Mouse (Mus musculus) stomach, postnatal 0 days (tissue): ENCODE results near the gene Gm960. TPM values are rescaled to one million over a fixed set of nuclear protein-coding genes. Genes with fewer than 3 reads are reported as not detected.
A peak's percentile ranks its signal among the peaks of the same experiment; 100 is the strongest.

ENCODE experiments used
- ATAC-seq: fragments of 200-750 bp; cut with Nextera tagmentation; 2 replicates; pipeline ENCODE4 v1.8.0; 2017; ENCODE audit not compliant: low FRiP score, low TSS enrichment
- DNase-seq: peaks from one replicate; pipeline ENCODE4 v3.0.0-alpha.2; 2016; ENCODE audit warnings: low spot score
- H3K27ac ChIP-seq: fragments of 300-500 bp; sonication (generic); replicated peaks from 2 replicates; pipeline ENCODE4 v1.5.1; 2014; ENCODE audit warnings: mild to moderate bottlenecking, control low read depth
- H3K27me3 ChIP-seq: fragments of 300-500 bp; sonication (generic); 2 replicates; pipeline ENCODE4 v1.6.1; 2014; ENCODE audit warnings: low read length; ENCODE audit not compliant: control insufficient read depth, insufficient read depth
- H3K36me3 ChIP-seq: fragments of 300-500 bp; sonication (generic); 2 replicates; pipeline ENCODE4 v1.6.1; 2014; ENCODE audit warnings: low read length, mixed read lengths; ENCODE audit not compliant: control insufficient read depth, insufficient read depth
- H3K4me1 ChIP-seq: fragments of 300-500 bp; sonication (generic); replicated peaks from 2 replicates; pipeline ENCODE4 v1.6.1; 2014; ENCODE audit warnings: antibody characterized with exemption; ENCODE audit not compliant: control insufficient read depth, insufficient read depth
- H3K4me2 ChIP-seq: fragments of 300-500 bp; sonication (generic); replicated peaks from 2 replicates; pipeline ENCODE4 v1.6.1; 2014; ENCODE audit warnings: low read depth, mild to moderate bottlenecking, control low read depth, moderate library complexity
- H3K4me3 ChIP-seq: fragments of 300-500 bp; sonication (generic); 2 replicates; pipeline ENCODE4 v1.5.1; 2014; ENCODE audit warnings: low read depth, low read length, control low read depth
- H3K9ac ChIP-seq: fragments of 300-500 bp; sonication (generic); 2 replicates; pipeline ENCODE4 v1.6.1; 2014; ENCODE audit warnings: mild to moderate bottlenecking, low read length, control low read depth, mixed read lengths
- H3K9me3 ChIP-seq: fragments of 300-500 bp; sonication (generic); 2 replicates; pipeline ENCODE4 v1.6.1; 2016; ENCODE audit warnings: low read length; ENCODE audit not compliant: control insufficient read depth
- CTCF ChIP-seq: IDR thresholded peaks from 2 replicates; pipeline ENCODE4 v1.5.1; 2016; ENCODE audit warnings: antibody characterized with exemption, low read depth, mild to moderate bottlenecking, moderate library complexity
- EP300 ChIP-seq: optimal IDR thresholded peaks from 2 replicates; pipeline ENCODE3; 2016; ENCODE audit warnings: antibody characterized with exemption
- WGBS: fragments of 180-500 bp; shearing (Covaris S2); extraction: QIAGEN DNeasy Blood & Tissue Kit; methylation state at CpG from one replicate; pipeline ENCODE4 v1.1.7; 2014; 5-methylcytosine and 5-hydroxymethylcytosine counted together
- polyA plus RNA-seq: library from polyadenylated mRNA; unstranded; fragments of >200 nt; fragmentation: Nextera tagmentation; extraction: Ambion mirVana; gene quantifications from 2 replicates; pipeline ENCODE4 v1.2.1, GENCODE M21; 2015

Gene Gm960
- polyA plus RNA-seq, 1 experiment from 2014 or later: 2.3 TPM

- no peak overlapping the region for H3K27ac ChIP-seq
- TF ChIP-seq EP300: no peak
- no peak for TF ChIP-seq CTCF
- H3K27me3 ChIP-seq: no peaks in the 10 kb centered on the region
- H3K4me1 ChIP-seq: 0 out of 2 replicates have a peak, but pooled peaks cover 2% of the 10 kb centered on the region
- WGBS: 62% methylated on average over 4 of the region's 4 CpGs
- ATAC-seq (no peak), DNase-seq (no peak)
- no peak overlapping the region for H3K4me2 ChIP-seq
- H3K9me3 ChIP-seq: no peaks in the 10 kb centered on the region
- peaks cover 7% of the 10 kb centered on the region; the same call in 1 of the 2 replicates for H3K36me3 ChIP-seq
- H3K9ac ChIP-seq: no peak overlapping the region
- H3K4me3 ChIP-seq: no peak overlapping the region
These were observed 88.4 kb downstream of the Gm960 start for GRCm38 (mm10) chr19:4610109-4610508.

DNA sequence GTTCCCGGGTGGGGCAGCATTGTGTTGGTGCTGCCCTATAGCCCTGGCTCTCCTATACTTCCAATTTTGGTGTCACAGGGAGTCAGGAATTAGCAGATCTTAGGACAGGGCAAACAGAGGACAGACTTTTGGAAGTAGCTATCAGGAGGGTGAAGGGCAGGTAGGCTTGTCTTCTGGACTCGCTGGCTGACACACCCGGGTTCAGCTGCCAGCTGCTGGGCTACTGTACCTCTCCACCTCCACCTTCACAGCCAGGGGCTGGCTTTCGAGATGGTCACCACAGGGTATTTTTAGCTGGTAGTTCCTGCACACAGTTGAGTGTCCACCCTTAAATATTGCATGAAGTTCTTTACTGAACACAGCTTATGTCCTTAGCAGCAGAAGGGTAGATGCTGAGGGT, 90.0 kb downstream of the Gm960 start:
- H3K9me3 ChIP-seq: no peaks in the 10 kb centered on the region
- H3K4me1 ChIP-seq: no peaks in the 10 kb centered on the region; the same call in 1 of the 2 replicates
- 70% methylated on average over 4 of the region's 4 CpGs for WGBS
- no peak overlapping the region for H3K27ac ChIP-seq
- H3K9ac ChIP-seq: no peak overlapping the region
- H3K27me3 ChIP-seq: no peaks in the 10 kb centered on the region
- ATAC-seq (no peak), DNase-seq (no peak)
- no peak overlapping the region for H3K4me3 ChIP-seq
- H3K4me2 ChIP-seq: no peak overlapping the region
- no peak for TF ChIP-seq CTCF
- TF ChIP-seq EP300: no peak
- peaks cover 4% of the 10 kb centered on the region; the same call in 1 of the 2 replicates for H3K36me3 ChIP-seq

DNA sequence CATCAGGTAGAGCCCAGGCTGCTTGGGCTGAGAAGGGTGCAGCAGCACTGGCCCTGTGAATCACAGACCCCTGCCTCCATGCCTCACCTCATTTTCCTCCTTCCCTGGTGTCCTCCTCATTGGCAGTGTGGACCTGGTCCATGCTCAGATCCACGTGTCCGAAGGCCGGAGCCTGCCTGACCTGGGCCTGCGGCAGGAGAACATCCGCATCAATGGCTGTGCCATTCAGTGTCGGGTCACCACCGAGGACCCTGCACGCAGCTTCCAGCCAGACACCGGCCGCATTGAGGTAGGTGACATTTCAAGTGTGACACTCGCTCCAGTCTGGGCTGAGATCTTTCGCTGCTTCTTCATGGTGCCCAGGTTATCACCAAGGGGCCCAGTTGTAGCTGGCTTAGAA, 91.1 kb downstream of the Gm960 start:
- no peak for TF ChIP-seq CTCF
- TF ChIP-seq EP300: no peak
- peaks cover 3% of the 10 kb centered on the region; the same call in 1 of the 2 replicates for H3K36me3 ChIP-seq
- ATAC-seq (no peak), DNase-seq (no peak)
- H3K4me2 ChIP-seq: no peak overlapping the region
- no peaks in the 10 kb centered on the region for H3K9me3 ChIP-seq
- H3K9ac ChIP-seq: no peak overlapping the region
- H3K27ac ChIP-seq: no peak overlapping the region
- H3K27me3 ChIP-seq: no peaks in the 10 kb centered on the region
- no peaks in the 10 kb centered on the region; the same call in 1 of the 2 replicates for H3K4me1 ChIP-seq
- no peak overlapping the region for H3K4me3 ChIP-seq
- WGBS: 91% methylated on average over 12 of the region's 12 CpGs

DNA sequence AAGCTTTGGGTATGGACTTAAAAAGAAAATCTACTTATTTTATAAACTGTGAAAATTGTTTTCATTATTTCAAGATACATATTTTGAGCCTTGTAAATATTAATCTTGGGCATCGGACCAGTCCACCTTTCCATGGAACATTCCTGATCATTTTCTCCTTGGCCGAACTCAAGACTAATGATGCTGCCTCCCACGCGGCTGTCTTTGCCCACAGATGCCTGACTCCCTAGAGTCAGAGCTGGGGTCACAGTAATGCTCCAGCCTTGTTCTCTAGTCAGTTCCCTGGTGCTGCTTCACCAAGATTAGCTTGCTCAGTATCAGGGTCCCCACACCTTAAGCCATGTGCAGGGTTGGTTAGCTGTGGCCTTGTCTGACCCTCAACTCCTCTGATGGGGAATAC, 92.8 kb downstream of the Gm960 start:
- Histone ChIP-seq H3K4me3 (no peak overlapping the region), H3K4me1 (no peaks in the 10 kb centered on the region; the same call in 1 of the 2 replicates), H3K27me3 (no peaks in the 10 kb centered on the region), H3K9ac (no peak overlapping the region), H3K27ac (no peak overlapping the region), H3K4me2 (no peak overlapping the region), H3K9me3 (no peaks in the 10 kb centered on the region), H3K36me3 (no peaks in the 10 kb centered on the region; the same call in 1 of the 2 replicates)
- TF ChIP-seq EP300 (no peak), CTCF (no peak)
- ATAC-seq: no peak
- WGBS: 57% methylated on average over 4 of the region's 4 CpGs
- DNase-seq: no peak

DNA sequence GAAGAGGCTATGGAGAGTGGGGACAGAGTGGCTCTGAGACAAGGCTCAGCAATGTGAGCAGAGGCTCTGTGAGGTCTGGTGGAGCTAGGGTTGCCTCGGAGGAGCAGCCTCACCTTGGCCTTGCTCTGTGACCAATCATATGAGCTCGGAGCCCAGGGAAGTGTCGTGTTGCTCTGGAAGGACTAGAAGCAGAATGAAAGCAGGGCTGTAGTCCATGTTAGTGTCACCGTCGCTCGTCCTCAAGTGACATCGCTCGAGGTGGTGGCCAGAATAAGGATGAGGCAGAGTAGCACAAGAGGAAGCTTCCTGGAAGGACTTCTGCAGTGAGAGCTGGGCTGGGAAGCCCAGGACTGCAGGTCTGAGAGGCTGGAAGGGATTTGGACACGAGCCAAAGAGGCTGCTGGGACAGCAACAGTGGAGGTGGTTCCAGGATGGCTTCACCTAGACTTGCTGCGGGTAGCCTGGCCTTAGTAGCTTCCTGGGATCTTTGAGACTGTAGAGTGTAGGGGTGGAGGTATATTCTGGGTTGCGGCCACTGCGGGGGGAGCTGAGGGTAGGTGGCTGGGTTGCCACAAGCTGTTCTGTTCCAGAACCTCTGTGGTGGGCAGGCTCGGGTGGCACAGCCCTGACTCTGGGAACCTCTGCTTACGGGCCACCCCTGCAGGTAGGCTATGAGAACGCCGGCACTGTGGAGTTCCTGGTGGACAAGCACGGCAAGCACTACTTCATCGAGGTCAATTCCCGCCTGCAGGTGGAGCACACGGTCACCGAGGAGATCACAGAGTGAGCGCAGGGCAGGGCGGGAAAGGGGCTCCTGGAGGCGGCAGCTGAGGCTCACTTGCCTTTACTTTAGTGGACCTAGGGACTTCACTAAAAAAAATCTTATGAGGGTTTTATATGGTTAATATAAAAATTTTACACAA, 94.4 kb downstream of the Gm960 start:
- TF ChIP-seq EP300 (no peak), CTCF (peak; percentile 78)
- Histone ChIP-seq H3K4me2 (no peak overlapping the region), H3K9ac (peak overlapping the region; percentile 31; the same call in 1 of the 2 replicates), H3K27me3 (no peaks in the 10 kb centered on the region), H3K4me1 (no peaks in the 10 kb centered on the region; the same call in 1 of the 2 replicates), H3K36me3 (no peaks in the 10 kb centered on the region; the same call in 1 of the 2 replicates), H3K9me3 (no peaks in the 10 kb centered on the region), H3K27ac (peak overlapping the region; percentile 61; the same call in 1 of the 2 replicates), H3K4me3 (no peak overlapping the region)
- DNase-seq: peak; percentile 86
- WGBS: 41% methylated on average over 24 of the region's 24 CpGs
- peak; percentile 85 for ATAC-seq

DNA sequence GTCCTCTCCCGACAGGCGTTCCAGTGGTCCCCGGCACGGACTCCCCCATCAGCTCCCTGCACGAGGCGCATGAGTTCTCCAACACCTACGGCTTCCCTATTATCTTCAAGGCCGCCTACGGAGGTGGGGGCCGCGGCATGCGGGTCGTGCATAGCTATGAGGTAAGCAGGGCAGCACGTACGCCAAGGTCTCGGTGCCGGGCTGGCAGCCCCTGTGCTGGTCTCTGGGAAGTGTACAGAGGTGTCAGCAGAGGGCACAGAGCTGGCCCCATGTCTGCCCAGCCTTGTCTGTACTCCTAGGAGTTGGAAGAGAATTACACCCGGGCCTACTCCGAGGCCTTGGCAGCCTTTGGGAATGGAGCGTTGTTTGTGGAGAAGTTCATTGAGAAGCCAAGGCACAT, 96.0 kb downstream of the Gm960 start:
- no peaks in the 10 kb centered on the region; the same call in 1 of the 2 replicates for H3K36me3 ChIP-seq
- H3K9ac ChIP-seq: no peak overlapping the region
- H3K9me3 ChIP-seq: no peaks in the 10 kb centered on the region
- ATAC-seq (no peak), DNase-seq (no peak)
- TF ChIP-seq EP300 (no peak), CTCF (no peak)
- no peaks in the 10 kb centered on the region for H3K27me3 ChIP-seq
- H3K4me3 ChIP-seq: no peak overlapping the region
- no peak overlapping the region for H3K27ac ChIP-seq
- H3K4me1 ChIP-seq: no peaks in the 10 kb centered on the region; the same call in 1 of the 2 replicates
- no peak overlapping the region for H3K4me2 ChIP-seq
- whole genome bisulfite sequencing: 90% methylated on average over 20 of the region's 20 CpGs
